Mouse (Mus musculus) kidney, embryonic 16.5 days (tissue): ENCODE measurements around the gene Prr12. TPM values are rescaled to one million over a fixed set of nuclear protein-coding genes. Genes with fewer than 3 reads are reported as not detected.

ENCODE experiments used
- ATAC-seq: fragments of 200-750 bp; cut with Nextera tagmentation; 2 replicates; pipeline ENCODE4 v1.8.0; 2017; ENCODE audit warnings: moderate TSS enrichment; ENCODE audit not compliant: low FRiP score, low TSS enrichment
- H3K27ac ChIP-seq: fragments of 300-500 bp; sonication (generic); 2 replicates; pipeline ENCODE4 v1.5.1; 2014; ENCODE audit warnings: low read length
- H3K27me3 ChIP-seq: fragments of 300-500 bp; sonication (generic); 2 replicates; pipeline ENCODE4 v1.6.1; 2014; ENCODE audit warnings: low read length, control low read depth, mixed read lengths; ENCODE audit not compliant: insufficient read depth
- H3K36me3 ChIP-seq: fragments of 300-500 bp; sonication (generic); 2 replicates; pipeline ENCODE4 v1.6.1; 2014; ENCODE audit warnings: low read length, control low read depth, mixed read lengths; ENCODE audit not compliant: insufficient read depth
- H3K4me1 ChIP-seq: fragments of 300-500 bp; sonication (generic); 2 replicates; pipeline ENCODE4 v1.6.1; 2014; ENCODE audit warnings: low read length, control low read depth, mixed read lengths; ENCODE audit not compliant: insufficient read depth
- H3K4me2 ChIP-seq: fragments of 300-500 bp; sonication (generic); replicated peaks from 2 replicates; pipeline ENCODE4 v1.6.1; 2014; ENCODE audit warnings: low read depth, low read length
- H3K4me3 ChIP-seq: fragments of 300-500 bp; sonication (generic); 2 replicates; pipeline ENCODE4 v1.5.1; 2014; ENCODE audit warnings: mild to moderate bottlenecking, low read length
- H3K9ac ChIP-seq: fragments of 300-500 bp; sonication (generic); replicated peaks from 2 replicates; pipeline ENCODE4 v1.6.1; 2014; ENCODE audit warnings: low read length
- H3K9me3 ChIP-seq: fragments of 300-500 bp; sonication (generic); 2 replicates; pipeline ENCODE4 v1.6.1; 2016; ENCODE audit warnings: low read length, control low read depth
- WGBS: fragments of 180-500 bp; shearing (Covaris S2); extraction: QIAGEN DNeasy Blood & Tissue Kit; methylation state at CpG from one replicate; pipeline ENCODE4 v1.1.7; 2014; 5-methylcytosine and 5-hydroxymethylcytosine counted together
- polyA plus RNA-seq: library from polyadenylated mRNA; unstranded; fragments of >200 nt; fragmentation: Nextera tagmentation; extraction: Ambion mirVana; gene quantifications from 2 replicates; pipeline ENCODE4 v1.2.1, GENCODE M21; 2015

Gene Prr12
- polyA plus RNA-seq, 1 experiment from 2014 or later = 12.9 TPM

- no peaks in the 10 kb centered on the region for H3K27me3 ChIP-seq
- H3K4me3 ChIP-seq = peak within 1 kb of the TSS; percentile 96
- under 1% methylated on average over 36 of the region's 36 CpGs for WGBS
- H3K36me3 ChIP-seq = peaks cover 3% of the 10 kb centered on the region
- peak within 1 kb of the TSS; percentile 100 for H3K27ac ChIP-seq
- H3K9ac ChIP-seq = peak within 1 kb of the TSS; percentile 79
- peak; percentile 95 for ATAC-seq
- peak within 1 kb of the TSS; percentile 89 for H3K4me2 ChIP-seq
- peaks cover 21% of the 10 kb centered on the region for H3K4me1 ChIP-seq
- no peaks in the 10 kb centered on the region for H3K9me3 ChIP-seq
Observed at GRCm38 (mm10) chr7:45017242-45018061, 35.2 kb downstream of the Prr12 start, which contains the start of gene Rras. Rras (plus strand) TSS chr7:45017961.

- Histone ChIP-seq H3K4me2 (peak overlapping the region; percentile 89), H3K27ac (peak overlapping the region; percentile 100), H3K36me3 (peaks cover 10% of the 10 kb centered on the region), H3K9ac (peak overlapping the region; percentile 79), H3K4me3 (peak overlapping the region; percentile 96), H3K4me1 (peaks cover 21% of the 10 kb centered on the region), H3K9me3 (no peaks in the 10 kb centered on the region), H3K27me3 (no peaks in the 10 kb centered on the region)
- WGBS = 4% methylated on average over 4 of the region's 4 CpGs
- no peak for ATAC-seq
Observed at GRCm38 (mm10) chr7:45016761-45017160, 35.9 kb downstream of the Prr12 start.

GRCm38 (mm10) chr7:45015957-45016612 lies 36.6 kb downstream of the Prr12 start, which contains the start of gene Scaf1:
Scaf1 (minus strand) TSS chr7:45016363.
- Histone ChIP-seq H3K27me3 (no peaks in the 10 kb centered on the region), H3K4me2 (peak within 1 kb of the TSS; percentile 93), H3K27ac (peak within 1 kb of the TSS; percentile 100), H3K4me3 (peak within 1 kb of the TSS; percentile 96), H3K9ac (peak within 1 kb of the TSS; percentile 98), H3K4me1 (peaks cover 21% of the 10 kb centered on the region), H3K36me3 (peaks cover 15% of the 10 kb centered on the region), H3K9me3 (no peaks in the 10 kb centered on the region)
- ATAC-seq = peak; percentile 88
- under 1% methylated on average over 69 of the region's 69 CpGs for WGBS

GRCm38 (mm10) chr7:45015344-45015956 lies 37.2 kb downstream of the Prr12 start:
- Histone ChIP-seq H3K4me3 (peak overlapping the region; percentile 96), H3K9ac (peak overlapping the region; percentile 98), H3K27me3 (no peaks in the 10 kb centered on the region), H3K27ac (peak overlapping the region; percentile 91), H3K4me2 (peak overlapping the region; percentile 93), H3K36me3 (peaks cover 21% of the 10 kb centered on the region), H3K9me3 (no peaks in the 10 kb centered on the region), H3K4me1 (peaks cover 21% of the 10 kb centered on the region)
- no peak for ATAC-seq
- under 1% methylated on average over 20 of the region's 20 CpGs for WGBS

- H3K4me2 ChIP-seq = no peak overlapping the region
- 97% methylated on average over 3 of the region's 3 CpGs for WGBS
- no peaks in the 10 kb centered on the region for H3K27me3 ChIP-seq
Observed at GRCm38 (mm10) chr7:45014096-45014451, 38.6 kb downstream of the Prr12 start.

GRCm38 (mm10) chr7:45013366-45014095 lies 39.1 kb downstream of the Prr12 start:
- Histone ChIP-seq H3K27ac (no peak overlapping the region), H3K36me3 (peaks cover 40% of the 10 kb centered on the region), H3K9ac (no peak overlapping the region; the same call in 1 of the 2 replicates), H3K4me3 (no peak overlapping the region), H3K9me3 (no peaks in the 10 kb centered on the region), H3K27me3 (no peaks in the 10 kb centered on the region), H3K4me2 (no peak overlapping the region), H3K4me1 (peaks cover 12% of the 10 kb centered on the region)
- WGBS = 96% methylated on average over 16 of the region's 16 CpGs
- no peak for ATAC-seq

More at GRCm38 (mm10) chr7:45014096-45014451, 38.6 kb downstream of the Prr12 start:
- H3K9ac ChIP-seq = no peak overlapping the region; the same call in none of the 2 replicates
- H3K4me3 ChIP-seq = no peak overlapping the region
- no peak for ATAC-seq
- peaks cover 35% of the 10 kb centered on the region for H3K36me3 ChIP-seq
- no peaks in the 10 kb centered on the region for H3K9me3 ChIP-seq
- no peak overlapping the region for H3K27ac ChIP-seq
- peaks cover 17% of the 10 kb centered on the region for H3K4me1 ChIP-seq

GRCm38 (mm10) chr7:45012824-45013223 lies 39.9 kb downstream of the Prr12 start:
- WGBS = 79% methylated on average over 4 of the region's 4 CpGs
- Histone ChIP-seq H3K36me3 (peaks cover 47% of the 10 kb centered on the region), H3K27me3 (no peaks in the 10 kb centered on the region)

GRCm38 (mm10) chr7:45012011-45012410 lies 40.7 kb downstream of the Prr12 start:
- Histone ChIP-seq H3K4me2 (no peak overlapping the region), H3K4me1 (peaks cover 7% of the 10 kb centered on the region), H3K36me3 (peaks cover 55% of the 10 kb centered on the region), H3K27ac (no peak overlapping the region), H3K4me3 (no peak overlapping the region), H3K9me3 (no peaks in the 10 kb centered on the region), H3K9ac (no peak overlapping the region), H3K27me3 (no peaks in the 10 kb centered on the region)
- 96% methylated on average over 6 of the region's 6 CpGs for WGBS
- no peak for ATAC-seq

More at GRCm38 (mm10) chr7:45012824-45013223, 39.9 kb downstream of the Prr12 start:
- no peak for ATAC-seq
- Histone ChIP-seq H3K4me2 (no peak overlapping the region), H3K4me1 (peaks cover 7% of the 10 kb centered on the region), H3K9ac (no peak overlapping the region), H3K9me3 (no peaks in the 10 kb centered on the region), H3K27ac (no peak overlapping the region), H3K4me3 (no peak overlapping the region)

- 93% methylated on average over 19 of the region's 19 CpGs for WGBS
- H3K4me3 ChIP-seq = no peak overlapping the region
- no peak overlapping the region for H3K27ac ChIP-seq
- H3K36me3 ChIP-seq = peaks cover 88% of the 10 kb centered on the region
- no peak overlapping the region for H3K9ac ChIP-seq
- ATAC-seq = no peak
- H3K9me3 ChIP-seq = no peaks in the 10 kb centered on the region
- H3K4me1 ChIP-seq = 0 out of 2 replicates have a peak, but pooled peaks cover 4% of the 10 kb centered on the region
- H3K27me3 ChIP-seq = no peaks in the 10 kb centered on the region
- no peak overlapping the region for H3K4me2 ChIP-seq
Observed at GRCm38 (mm10) chr7:45008411-45008810, 44.3 kb downstream of the Prr12 start.
